Mouse (Mus musculus): Measurements from ENCODE around the gene Mepce.

GRCm38 (mm10) chr5:137742048-137742447 is 45.4 kb downstream of the Mepce start:
- TF ChIP-seq CTCF (IDR thresholded peaks at IDR 0.05; ENCODE audit: low read depth, low read length) = no peak
- TF ChIP-seq GATA1 (IDR thresholded peaks at IDR 0.05; ENCODE audit: borderline replicate concordance, low read length) = no peak
- no peak for TF ChIP-seq POLR2AphosphoS5 (IDR thresholded peaks at IDR 0.05; ENCODE audit: insufficient replicate concordance, low read depth, low read length)
